Mouse (Mus musculus): ENCODE results near the gene Zfp13.

- TF ChIP-seq CHD2 (IDR thresholded peaks at IDR 0.05; ENCODE audit: low read length) (no peak), CTCF (IDR thresholded peaks at IDR 0.05 in 2 of 3, conservative IDR thresholded peaks at IDR 0.05 in 1 of 3; ENCODE audit: control insufficient read depth in 1 of 3, insufficient read depth in 1 of 3, low read depth in 2 of 3, low read length in 3 of 3, poor library complexity in 1 of 3, severe bottlenecking in 1 of 3) (no peak), ZNF384 (IDR thresholded peaks at IDR 0.05; ENCODE audit: low read depth, low read length) (no peak), POLR2A (IDR thresholded peaks at IDR 0.05; ENCODE audit: control insufficient read depth in 1 of 2, insufficient read depth in 1 of 2, low read depth in 1 of 2, low read length in 2 of 2, poor library complexity in 1 of 2) (no peak), ZC3H11A (IDR thresholded peaks at IDR 0.05; ENCODE audit: low read depth, low read length) (no peak), TCF12 (IDR thresholded peaks at IDR 0.05; ENCODE audit: low read depth, low read length) (no peak), MXI1 (IDR thresholded peaks at IDR 0.05; ENCODE audit: low read depth, low read length) (no peak), HCFC1 (IDR thresholded peaks at IDR 0.05; ENCODE audit: low read depth, low read length) (no peak), NRF1 (IDR thresholded peaks at IDR 0.05; ENCODE audit: insufficient read depth, low read depth, low read length, poor library complexity, severe bottlenecking) (no peak), EP300 (IDR thresholded peaks at IDR 0.05; ENCODE audit: low read depth in 1 of 2, low read length in 2 of 2) (no peak), GABPA (IDR thresholded peaks at IDR 0.05; ENCODE audit: low read depth, low read length) (no peak), CHD1 (IDR thresholded peaks at IDR 0.05; ENCODE audit: low read depth, low read length) (no peak)
These were observed 23.2 kb downstream of the Zfp13 start for GRCm38 (mm10) chr17:23575951-23576552.

All from MEL (cell line).